Mouse (Mus musculus) spleen, postnatal 10 days (tissue): ENCODE measurements around the gene Nav2.

Source experiments
- DNase-seq, 2 experiments: peaks; one replicate each; pipeline ENCODE4 v3.0.0; 2021 to 2022; ENCODE audit warnings: low spot score in 2 of 2

Gene Nav2

DNA sequence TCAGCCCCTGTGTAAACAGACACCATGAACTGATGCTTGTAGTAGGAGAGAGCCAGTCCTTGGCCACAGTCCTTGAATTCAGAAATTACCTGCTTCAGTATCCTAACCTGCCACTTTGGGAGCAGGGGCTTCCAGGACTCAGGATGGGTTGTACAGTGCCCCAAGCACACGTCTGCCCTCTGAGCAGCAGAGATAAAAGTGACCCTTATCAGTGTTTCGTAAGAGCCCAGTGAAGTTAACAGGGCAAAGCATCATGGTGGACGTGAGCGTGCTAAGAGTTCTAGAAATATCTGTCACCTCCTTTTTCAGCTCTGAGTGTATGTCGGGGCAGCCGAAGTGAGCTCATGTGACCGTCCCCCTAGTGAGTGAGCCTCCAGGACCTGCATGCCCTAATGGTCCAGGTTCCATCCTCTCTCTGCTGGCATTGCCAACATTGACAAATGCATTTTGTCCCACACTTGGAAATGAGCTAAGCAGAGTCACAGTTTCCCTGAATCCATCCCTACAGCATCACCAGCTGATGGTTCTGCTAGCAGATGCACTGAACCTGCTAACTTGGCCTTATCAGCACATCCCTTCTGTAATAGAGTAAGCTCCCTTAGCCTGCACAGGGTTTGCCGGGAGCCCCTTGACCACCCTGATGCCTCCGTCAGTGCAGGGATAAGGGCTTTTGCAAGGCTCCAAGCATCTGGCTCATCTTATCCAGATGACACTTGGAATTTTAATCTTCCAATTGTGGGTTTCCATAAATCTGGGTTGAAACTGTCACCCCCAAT lies 418.6 kb downstream of the Nav2 start:
- no peak for DNase-seq

DNA sequence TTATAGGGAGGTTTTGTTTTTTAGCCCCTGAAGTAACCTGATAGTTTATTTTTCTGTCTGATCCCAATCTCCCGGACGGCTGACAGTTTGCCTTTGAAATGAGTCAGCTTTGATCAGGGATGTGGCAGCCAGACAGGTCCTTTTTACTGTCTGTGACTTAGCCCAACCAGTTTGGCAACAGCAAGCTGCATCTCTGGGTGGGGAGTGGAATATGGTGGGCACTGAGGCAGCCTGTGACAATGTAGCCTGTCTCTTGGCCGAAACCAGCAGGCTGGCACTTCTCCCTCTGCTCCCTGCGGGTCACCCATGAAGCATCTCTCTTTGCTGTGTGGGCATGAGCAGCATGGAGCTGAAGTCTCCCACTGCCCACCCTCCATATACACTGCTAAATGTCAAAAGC lies 421.7 kb downstream of the Nav2 start:
- DNase-seq: no peak

DNA sequence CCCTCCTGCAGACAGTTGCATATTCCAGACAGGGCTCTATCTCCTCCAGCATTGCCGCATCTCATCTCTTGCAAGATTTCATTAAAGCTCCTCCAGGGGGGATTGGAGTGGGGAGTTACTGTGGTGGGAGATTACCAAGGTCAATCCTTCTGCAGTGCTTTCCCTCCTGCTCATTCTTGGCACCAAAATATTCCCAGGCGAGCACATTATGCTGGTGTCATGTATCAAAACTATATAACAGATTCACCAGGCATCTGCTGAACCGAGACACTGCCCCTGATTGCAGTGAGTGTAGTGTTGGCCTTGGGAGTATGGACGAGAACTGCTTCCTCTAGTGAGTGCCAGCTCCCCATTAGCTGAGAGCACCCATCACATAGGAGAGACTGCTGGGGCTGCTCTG lies 423.4 kb downstream of the Nav2 start:
- DNase-seq: no peak

GRCm38 (mm10) chr7:49332644-49333043 lies 424.1 kb downstream of the Nav2 start:
- DNase-seq: no peak

GRCm38 (mm10) chr7:49334163-49334562 lies 425.6 kb downstream of the Nav2 start:
- no peak for DNase-seq

- DNase-seq: no peak
Measured at GRCm38 (mm10) chr7:49335056-49335455, 426.5 kb downstream of the Nav2 start.

GRCm38 (mm10) chr7:49336725-49337124 lies 428.2 kb downstream of the Nav2 start:
- DNase-seq: no peak

DNA sequence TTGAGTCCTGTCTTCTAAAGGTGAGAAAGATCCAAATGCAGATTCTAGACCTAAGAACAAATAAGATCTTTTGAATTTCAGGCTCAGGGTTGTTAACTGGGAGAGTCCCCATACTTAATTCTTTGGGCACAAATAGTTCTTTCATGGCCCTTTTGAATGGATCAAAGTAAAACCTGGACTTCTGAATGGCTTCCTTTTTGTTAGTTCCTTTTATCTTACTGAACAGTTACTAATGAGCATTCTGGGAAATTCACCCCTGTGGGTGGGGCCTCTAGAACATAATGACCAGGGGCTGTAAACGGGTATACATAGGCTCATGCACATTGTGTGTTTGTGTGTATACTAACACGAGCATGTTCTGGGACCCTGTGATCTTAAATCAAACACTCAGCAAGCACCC lies 429.2 kb downstream of the Nav2 start:
- no peak for DNase-seq

DNA sequence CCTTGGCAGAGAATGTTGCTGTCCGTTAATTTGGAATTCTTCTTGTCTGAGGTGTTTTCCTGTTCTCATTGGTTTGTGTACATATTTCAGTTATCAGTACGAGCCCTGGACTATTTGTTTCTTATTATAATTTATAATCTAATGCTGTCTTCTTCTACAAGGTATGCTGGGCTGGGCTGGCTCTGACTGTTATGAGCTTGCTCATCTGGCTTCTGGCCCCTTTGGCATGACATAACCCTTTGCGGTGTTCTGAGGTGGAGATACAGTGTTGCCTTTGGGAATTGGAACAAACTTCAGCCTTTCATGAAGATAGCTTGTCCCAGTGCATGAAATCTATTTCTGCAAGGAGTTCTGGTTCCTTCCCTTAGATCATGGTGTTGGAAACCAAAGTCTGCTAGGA lies 431.4 kb downstream of the Nav2 start:
- DNase-seq: no peak

DNA sequence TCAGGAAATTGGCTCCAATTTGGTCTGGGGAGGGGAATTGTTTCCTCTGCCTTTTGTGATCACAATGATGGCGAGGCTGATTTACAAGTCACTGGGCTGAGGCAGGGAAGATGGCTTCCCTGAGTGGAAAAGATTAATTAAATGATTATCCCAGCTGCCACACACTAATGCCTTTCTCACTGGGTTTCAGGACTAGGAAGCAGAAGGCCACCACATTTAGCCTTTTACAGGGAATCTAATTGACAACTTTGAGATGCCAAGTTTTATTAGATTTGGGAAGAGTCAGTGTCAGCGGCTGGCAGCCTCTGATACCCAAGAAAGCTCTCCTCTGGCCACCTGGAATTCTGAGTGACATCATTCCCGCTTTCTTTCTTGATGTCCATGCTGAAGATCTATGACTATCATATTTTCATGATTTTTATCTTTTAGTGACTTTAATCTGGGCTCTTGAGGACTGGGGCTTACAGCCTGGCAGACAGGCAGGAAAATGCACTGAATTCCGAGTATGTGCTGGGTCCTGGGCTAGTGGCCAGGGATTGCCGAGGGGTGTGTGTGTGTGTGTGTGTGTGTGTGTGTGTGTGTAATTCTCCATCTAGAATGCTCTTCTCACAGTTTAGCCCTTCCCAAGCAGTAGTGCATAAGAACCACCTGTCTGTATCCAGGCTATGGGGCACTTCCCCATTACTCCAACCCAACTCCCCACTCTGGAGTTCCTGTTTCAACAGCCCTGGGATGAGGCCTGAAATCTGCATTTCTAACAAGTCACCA lies 432.8 kb downstream of the Nav2 start:
- no peak for DNase-seq

DNA sequence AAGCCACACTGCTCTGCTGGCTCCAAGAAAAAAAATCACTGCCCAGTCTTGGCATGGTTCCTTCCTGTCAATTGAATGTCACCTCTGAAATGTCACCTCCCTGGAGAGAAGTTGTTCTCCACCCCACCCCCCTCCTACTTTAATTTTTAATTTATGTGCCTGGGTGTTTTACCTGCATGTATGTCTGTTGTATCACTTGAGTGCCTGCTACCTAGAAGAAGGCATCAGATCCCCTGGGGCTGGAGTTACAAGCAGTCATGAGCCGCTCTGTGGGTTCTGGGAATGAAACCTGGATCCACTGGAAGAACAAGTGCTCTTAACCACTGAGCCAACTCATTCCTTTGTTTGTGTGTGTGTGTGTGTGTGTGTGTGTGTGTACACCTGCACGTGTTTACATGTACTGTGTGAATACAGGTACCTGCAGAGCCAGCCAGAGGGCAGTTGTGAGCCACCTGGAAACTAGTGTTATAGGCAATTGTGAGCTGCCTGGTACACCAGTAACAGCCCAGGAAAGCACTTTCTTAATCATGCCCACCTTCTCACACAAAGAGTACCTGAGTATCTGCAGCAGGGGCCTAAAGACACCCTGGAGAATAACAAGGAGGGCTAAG lies 433.5 kb downstream of the Nav2 start:
- DNase-seq: no peak

GRCm38 (mm10) chr7:49342556-49343080 lies 434.1 kb downstream of the Nav2 start:
- DNase-seq: no peak

DNA sequence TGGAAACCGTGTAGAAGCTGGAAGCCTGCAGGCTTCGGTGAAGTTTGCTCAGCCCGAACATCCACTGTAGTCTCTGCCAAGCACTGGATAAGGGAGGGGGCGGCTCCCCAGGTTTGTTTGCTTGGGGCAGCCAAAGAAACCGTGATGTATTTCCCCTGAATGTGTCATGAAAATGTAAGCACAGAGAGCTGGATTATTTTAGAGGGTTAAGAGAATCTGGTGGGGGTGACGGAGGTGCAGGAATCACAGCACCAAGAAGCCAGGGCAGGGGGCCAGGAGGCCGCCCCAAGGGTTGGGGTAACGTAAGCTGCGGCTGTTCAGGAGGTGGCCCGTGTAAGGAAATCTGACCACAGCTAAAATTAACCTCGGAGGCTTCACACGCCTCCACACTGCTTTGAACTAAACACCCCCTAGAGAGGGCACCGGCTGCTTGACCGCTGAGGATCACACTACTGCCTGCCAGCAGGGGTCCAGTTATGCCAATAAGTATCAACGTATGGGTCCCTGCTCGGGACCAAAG lies 434.6 kb downstream of the Nav2 start:
- no peak for DNase-seq

- no peak for DNase-seq
Measured at GRCm38 (mm10) chr7:49343752-49344484, 435.4 kb downstream of the Nav2 start.

DNA sequence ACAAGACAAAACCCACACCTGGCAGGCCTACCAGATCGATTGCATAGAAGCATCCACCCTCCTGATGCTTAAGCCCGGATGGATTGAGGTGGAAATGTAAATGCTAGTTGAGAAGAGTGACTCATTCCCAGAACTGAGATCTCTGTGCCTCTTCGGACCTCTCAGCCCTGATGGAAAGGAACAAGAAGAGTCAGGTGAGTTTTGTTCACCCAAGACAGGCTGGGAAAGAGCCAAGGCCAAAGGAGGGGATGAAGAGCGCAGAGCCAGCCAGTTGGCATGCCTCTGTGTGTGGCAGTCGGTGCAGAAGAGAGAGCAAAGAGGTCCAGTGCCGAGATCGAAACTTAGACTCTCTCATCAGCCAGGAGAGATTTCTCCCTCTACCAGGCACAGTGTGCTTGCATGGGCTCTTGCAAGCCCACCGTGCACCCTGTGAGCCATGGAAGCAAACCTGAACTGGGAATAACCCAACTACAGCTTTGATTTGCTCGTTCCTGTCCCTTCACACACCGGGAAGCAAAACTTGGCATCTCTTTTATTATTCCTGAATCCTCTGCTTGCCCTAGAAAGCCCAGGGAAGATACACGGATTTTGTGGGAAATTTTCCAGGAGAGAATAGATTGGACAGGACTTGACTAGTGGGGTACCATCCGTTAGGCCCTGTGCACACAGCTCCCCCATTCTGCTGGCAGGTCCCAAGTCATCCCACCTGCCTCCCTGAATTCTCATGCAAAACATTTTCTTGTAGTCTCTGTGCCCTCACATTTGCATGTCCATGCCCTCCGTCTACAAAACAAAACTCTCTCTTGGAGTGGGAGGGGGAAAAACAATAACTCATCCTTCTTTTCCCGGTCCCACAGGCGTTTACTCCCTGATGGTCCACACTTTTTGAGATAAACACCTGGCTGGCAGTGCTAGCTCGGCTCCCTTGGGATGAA lies 439.1 kb downstream of the Nav2 start:
- no peak for DNase-seq

DNA sequence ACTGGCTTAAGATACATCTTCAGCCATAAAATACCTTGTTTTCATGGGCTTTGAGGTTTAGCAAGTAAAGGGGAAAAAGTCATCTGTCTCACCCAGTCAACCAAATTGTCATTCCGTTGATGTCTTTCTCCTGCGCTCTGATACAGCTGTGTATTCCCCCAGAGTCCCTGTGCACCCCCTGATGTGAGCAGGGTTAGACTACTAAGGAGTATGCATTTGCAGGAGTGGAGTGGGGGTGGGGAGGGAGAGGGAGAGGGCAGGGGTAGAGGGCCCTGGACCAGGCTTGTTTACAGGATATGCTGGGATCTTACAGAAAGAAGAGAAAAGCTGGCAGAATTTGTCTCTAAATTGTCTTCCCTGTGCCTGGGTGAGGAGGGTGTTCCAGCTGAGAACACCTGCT lies 440.1 kb downstream of the Nav2 start:
- no peak for DNase-seq

- no peak for DNase-seq
Measured at GRCm38 (mm10) chr7:49350321-49351007, 441.9 kb downstream of the Nav2 start.

DNA sequence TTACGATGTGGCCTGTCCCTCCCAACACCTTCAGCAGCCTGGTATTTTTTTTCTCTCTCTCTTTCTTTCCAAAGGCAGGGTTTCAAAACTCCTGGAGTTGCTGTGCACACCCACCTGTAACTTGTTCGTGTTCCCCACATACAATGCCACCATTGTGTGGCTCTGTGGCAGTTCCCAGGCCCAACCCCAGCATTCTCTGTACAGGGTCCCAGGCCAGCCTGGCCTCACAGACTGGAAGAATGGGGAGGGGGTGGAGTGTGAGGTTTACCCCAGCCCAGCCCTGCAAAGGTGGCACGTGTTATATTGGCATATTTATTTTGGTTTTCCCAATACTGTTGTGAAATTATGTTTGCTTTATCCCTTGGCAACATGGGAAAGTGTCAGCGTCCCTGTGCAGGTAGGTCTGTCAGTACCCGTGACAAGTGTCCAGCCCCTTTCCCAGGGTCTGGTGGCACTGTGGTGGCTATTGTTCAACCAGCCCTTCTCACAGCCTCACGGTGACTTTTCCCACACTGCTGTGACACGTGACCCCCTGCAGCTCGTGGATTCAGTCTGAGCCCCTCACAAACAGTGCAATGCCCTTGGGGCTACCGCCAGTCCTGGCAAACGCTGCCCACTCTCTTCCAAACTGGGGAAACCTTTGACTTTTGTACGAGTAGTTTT lies 443.2 kb downstream of the Nav2 start:
- DNase-seq: no peak

DNA sequence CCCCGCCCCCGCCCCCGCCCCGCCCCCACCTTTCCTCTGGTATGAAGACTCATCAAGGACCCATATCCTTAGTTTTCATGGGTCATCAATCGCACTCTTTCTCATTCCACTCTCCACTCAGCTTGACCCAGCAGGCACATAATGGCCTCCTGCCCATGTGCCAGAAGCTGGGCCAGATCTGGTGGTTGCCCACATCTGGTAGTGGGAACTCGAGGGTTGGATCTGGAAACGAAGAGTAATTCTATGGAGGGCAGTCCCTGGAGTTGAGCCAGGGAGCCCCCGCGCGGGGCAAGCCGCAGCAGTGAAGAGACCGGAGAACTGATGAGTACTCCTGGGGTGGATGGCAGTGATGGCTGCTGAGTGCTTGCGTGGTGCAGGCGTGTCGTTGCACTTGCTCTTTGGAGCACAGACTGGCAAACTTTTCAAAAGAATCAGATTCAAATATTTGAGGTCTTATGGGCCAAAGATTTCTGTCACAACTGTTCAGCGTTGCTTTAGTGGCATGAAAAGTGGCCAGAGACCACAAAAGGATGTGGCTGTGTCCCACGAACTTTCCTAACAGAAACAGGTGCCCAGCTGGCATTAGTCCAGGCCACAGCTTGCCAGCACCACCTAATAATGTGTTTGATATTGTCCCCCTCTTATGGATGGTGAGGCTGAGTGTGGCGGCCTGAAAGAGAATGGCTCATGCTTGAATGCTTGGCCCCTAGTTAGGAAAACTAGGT lies 449.1 kb downstream of the Nav2 start:
- DNase-seq: no peak
